Mouse (Mus musculus): Measurements from ENCODE around the gene Mnd1.
A peak's percentile ranks its signal among the peaks of the same experiment; 100 is the strongest.

Gene Mnd1

DNA sequence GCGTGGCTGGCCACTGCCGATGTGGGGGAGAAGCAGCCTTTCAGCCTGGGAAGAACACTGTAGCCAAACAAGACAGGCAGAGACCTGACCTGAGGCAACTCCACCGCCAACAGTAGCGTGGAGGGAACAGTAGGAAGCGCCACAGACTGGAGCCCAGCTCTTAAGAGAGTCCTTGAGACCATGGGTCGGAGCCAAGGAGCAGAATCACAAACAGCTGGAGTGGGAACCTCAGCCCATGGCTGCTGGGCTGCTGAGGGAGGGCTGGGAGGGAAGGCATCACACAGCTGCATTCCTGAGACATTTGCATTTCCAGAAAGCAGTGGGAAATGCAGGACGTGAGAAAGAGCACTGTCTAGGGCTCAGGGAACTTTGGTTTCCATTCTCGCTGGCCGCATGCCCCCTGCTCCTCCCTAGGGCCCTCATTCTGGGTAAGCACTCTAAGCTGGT lies 106.8 kb downstream of the Mnd1 start:
- no peak for DNase-seq (ENCODE audit: extremely low read depth, low read depth)

DNA sequence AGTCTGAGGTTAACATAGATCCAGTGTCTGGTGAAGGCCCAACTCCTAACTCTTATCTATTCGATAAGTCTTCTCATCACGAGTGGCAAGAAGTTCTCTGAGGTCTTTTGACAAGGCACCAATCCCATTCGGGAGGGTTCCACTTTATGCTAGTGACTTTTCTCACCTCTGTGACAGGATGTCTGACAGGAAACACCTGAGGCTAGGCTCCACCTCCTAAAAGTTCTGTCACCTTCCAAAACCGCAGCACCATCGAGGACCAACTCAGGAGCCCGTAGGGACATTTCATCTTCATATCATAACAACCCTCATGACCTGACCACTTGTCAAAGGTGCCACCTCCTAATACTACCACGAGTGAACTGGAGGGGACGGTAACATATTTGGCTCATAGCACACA lies 109.4 kb downstream of the Mnd1 start:
- DNase-seq (ENCODE audit: extremely low read depth, low read depth): no peak

DNA sequence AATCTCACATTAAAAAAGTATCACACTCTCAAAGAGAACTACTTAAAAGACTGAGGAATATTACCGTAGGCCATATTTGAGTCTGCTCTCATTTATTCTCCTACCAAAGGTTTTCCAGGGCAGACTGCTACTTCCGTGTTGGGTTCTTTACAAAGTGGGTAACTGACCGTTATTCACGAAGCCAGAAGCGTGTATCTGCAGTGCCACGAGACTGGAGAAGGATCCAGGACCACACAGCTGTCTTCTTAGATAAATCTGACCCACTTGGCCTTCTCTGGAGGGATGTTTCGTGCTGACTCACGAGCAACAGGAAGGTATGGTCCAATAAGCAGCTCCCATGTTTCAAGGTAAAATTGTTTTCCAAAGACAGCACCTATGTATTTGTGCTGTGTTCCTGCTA lies 113.8 kb downstream of the Mnd1 start:
- DNase-seq (ENCODE audit: extremely low read depth, low read depth): peak; percentile 81

DNA sequence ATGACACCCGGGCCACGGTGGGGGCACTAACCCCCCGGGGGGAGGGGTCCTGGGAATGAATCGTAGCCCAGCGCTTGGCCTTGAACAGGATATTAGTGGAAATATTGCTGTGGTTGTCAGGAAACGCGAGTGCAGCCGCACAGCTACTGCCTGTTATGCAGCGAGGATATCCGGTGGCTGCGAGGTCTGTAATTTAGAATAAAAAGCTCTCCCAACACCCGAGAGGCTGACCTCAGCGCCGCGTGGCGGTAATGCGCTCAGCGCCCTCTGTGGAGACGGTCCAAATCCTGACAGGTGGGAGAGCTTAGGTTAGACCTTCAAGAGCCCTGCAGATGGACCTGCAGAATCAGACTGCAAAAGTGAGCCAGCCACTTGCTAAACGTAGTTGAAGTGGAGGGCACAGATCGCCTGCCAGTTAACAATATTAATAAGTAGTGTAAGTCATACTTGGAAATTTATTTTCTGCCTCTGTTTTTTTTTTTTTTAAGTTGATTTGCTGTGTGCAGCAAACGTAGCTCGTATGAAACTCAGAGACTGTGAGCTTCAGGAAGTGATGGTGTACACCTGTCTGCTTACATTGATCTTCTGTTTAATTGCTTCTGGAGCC lies 115.0 kb downstream of the Mnd1 start:
- peak; percentile 50 for DNase-seq (ENCODE audit: extremely low read depth, low read depth)

DNA sequence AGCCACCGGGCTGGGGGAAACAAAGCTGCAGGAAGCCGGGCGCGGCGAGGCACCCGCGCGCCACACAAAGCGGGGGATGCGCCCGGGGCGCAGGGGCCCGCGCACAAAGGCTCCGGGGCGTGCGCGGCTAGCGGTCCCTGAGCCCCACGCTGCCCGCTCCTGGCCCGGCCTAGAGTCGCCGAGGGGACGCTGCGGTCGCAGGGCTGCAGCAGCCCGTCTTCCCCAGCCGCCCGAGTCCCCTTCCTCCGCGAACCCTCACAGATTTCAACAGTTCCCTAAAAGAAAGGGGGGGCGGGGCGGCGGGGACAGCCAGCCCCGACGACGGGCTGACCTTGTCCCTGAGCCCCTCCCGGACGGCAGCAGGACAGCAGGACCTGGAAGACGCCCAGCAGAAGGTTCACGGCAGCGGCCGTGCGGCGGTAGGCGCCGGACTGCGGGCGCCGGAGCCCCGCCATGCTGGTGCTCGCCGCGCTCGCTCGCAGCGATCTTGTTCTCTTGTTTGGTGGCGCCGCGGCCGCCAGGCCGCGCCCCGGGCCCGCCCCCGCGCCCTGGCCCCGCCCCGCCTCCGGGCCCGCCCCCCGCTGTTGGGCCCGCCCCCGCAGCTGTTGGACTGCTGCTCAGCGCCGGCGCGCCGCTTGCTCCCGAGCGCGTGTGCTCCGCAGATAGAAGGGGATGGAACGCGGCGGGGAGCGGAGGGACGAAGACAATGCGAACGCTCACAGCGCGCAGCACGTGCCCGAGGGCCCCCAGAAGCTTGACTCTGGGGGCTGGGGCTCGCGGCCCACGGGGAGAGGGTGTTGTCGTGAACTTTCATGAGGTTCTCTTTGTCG lies 115.7 kb downstream of the Mnd1 start, which contains the start of gene Tmem131l:
Gene Tmem131l, minus strand, starts transcription at position 530 of the 830 bp plus-strand sequence.
- peak; percentile 61 for DNase-seq (ENCODE audit: extremely low read depth, low read depth)

DNA sequence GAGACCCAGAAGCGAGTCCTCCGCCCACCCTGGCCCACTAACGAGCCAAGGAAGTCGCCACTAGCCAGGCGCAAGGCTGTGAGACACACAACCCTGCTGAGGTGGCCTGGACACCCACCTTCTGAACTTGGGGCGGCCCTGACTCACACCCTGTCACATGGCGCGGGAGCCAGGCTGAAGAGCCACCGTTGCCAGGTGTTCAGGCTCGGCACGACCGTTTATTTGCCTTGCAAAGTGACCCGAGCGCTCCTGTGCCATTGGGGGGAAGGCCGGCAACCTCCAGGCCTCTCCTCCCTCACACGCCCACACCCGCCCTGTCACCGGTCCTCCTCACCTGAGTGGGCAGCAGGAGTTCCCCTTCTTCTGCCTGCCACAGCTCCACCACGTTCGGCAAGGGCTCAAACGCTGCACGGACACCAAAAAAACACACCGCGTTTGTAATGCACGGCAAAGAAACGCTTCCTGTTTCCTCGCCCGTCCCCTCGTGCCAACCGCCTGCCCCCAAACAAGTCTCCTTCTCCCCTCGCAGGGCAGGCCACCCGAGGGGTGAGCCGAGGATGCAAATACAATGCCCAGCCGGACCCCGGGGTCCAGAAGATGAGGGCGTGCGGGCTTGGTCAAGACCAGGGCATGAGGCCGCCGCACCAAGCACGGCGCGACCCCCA lies 116.5 kb downstream of the Mnd1 start:
- peak; percentile 53 for DNase-seq (ENCODE audit: extremely low read depth, low read depth)

DNA sequence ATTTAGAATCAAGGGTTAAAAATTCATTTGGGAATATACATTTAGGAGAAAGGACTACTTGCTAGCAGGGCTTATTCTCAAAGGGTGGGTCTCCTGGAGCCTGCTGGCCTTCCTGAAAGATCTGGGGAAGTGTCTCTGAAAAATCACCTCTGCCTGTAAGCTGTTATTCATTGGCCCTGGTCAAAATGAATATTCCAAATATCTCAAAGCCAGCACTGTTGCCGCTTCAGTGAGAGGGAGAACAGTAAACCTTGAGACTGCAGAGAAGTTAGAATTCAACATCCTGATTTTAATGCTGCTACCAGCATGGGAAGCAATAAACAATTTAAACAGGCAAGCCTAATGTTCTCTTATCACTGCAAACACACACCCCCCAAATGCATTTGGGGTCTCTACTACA lies 117.5 kb downstream of the Mnd1 start:
- DNase-seq (ENCODE audit: extremely low read depth, low read depth): no peak
